In the genomic region with DNA sequence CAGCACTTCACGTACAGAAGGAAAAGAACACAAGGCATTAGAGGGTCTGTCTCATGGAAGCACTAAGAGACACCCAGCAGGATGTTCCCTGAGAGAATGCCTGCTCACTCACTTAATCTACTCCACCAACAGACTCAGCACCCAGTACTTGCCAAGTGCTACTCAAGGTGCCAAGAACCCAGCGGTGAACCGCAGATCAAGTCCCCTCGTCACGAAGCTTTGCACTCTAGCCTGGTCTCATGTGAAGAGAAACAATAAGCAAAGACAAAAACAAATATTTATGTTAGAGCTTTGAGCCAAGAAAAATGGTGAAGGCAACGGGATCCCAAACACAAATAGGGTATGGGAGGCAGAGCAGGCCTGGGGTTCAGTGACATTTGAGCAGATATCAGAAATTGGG, we compare ENCODE assay signal across 26 mouse cellular contexts. TPM values are rescaled to one million over a fixed set of nuclear protein-coding genes. Genes with fewer than 3 reads are reported as not detected.
DNase-seq lines count a peak whose midpoint lies in the region; ATAC-seq and TF ChIP-seq lines count a peak whose summit lies in the region.
"Had no signal": no experiment of that assay in that cellular context is flagged by ENCODE, and none has a peak within 500 bp of the region (broad histone marks: within the 10 kb centered on the region; RNA-seq: fewer than 3 reads in every experiment).

No protein-coding gene starts in this region.

- intact Hi-C loops in gastrocnemius, adult 2 months (cut with DNase I) = no loop called here

- 0 out of 2 replicates have a peak overlapping the region, but pooled peaks have one; percentile 17 for H3K9ac ChIP-seq in liver, postnatal 0 days (replicated peaks)
- H3K9ac ChIP-seq: heart, embryonic 12.5 days; limb, embryonic 15.5 days; stomach, embryonic 15.5 days had no signal

- no peak for TF ChIP-seq POLR2A in brain, embryonic 14.5 days (IDR thresholded peaks at IDR 0.05; ENCODE audit: borderline replicate concordance, extremely low read depth, insufficient read depth, insufficient read length, poor library complexity, severe bottlenecking)

- no peaks in the 10 kb centered on the region for H3K9me3 ChIP-seq in liver, postnatal 0 days (ENCODE audit: low read length)
- H3K9me3 ChIP-seq: embryonic facial prominence, embryonic 10.5 days; heart, embryonic 12.5 days; hindbrain, embryonic 10.5 days; intestine, embryonic 15.5 days; limb, embryonic 15.5 days; stomach, embryonic 15.5 days had no signal

- ATAC-seq in liver, postnatal 0 days = no peak
- ATAC-seq: forebrain, embryonic 16.5 days; hindbrain, embryonic 16.5 days; intestine, embryonic 15.5 days; Patski had no signal

- H3K4me2 ChIP-seq in liver, postnatal 0 days (ENCODE audit: low read depth, low read length) = no peak overlapping the region
- H3K4me2 ChIP-seq: heart, embryonic 12.5 days; intestine, embryonic 15.5 days; limb, embryonic 15.5 days; midbrain, embryonic 11.5 days; stomach, embryonic 15.5 days had no signal

- peaks cover 41% of the 10 kb centered on the region for H3K4me1 ChIP-seq in liver, postnatal 0 days (ENCODE audit: insufficient read depth)

- no peak overlapping the region for H3K4me3 ChIP-seq in gastrocnemius, adult 2 months
- no peak overlapping the region for H3K4me3 ChIP-seq in liver, postnatal 0 days (ENCODE audit: low read depth, low read length)
- H3K4me3 ChIP-seq: embryonic facial prominence, embryonic 10.5 days; heart, embryonic 12.5 days; hindbrain, embryonic 10.5 days; intestine, embryonic 15.5 days; limb, embryonic 15.5 days; stomach, embryonic 15.5 days had no signal

- 78% methylated on average over 6 of the region's 6 CpGs for WGBS in liver, postnatal 0 days (ENCODE audit: insufficient replicate concordance)

- TF ChIP-seq EP300 in liver, postnatal 0 days (IDR thresholded peaks at IDR 0.05; ENCODE audit: low read depth) = no peak

- no peaks in the 10 kb centered on the region for H3K27me3 ChIP-seq in liver, postnatal 0 days (ENCODE audit: insufficient read depth, low read length)
- H3K27me3 ChIP-seq: heart, embryonic 12.5 days; intestine, embryonic 15.5 days; limb, embryonic 15.5 days; Patski; stomach, embryonic 15.5 days had no signal

- peak; percentile 48 for DNase-seq in gastrocnemius, adult 2 months
- no peak for DNase-seq in gastrocnemius, postnatal 25 days
- peak; percentile 38 to 39 for DNase-seq in lung, adult 18-20 months
- no peak for DNase-seq in lung, postnatal 10 days
- DNase-seq in brain, embryonic 14.5 days (ENCODE audit: low read depth) = peak; percentile 5
- DNase-seq in liver, postnatal 0 days = no peak
- no peak for DNase-seq in adrenal gland, adult (ENCODE audit: inconsistent age in 2 of 2, low spot score in 1 of 2)
- DNase-seq in ovary, postnatal 36 days (ENCODE audit: low spot score) = no peak
- DNase-seq: adrenal gland, postnatal 10 days; gastrocnemius, postnatal 14 days; heart, postnatal 10 days; kidney, adult 8-10 months; kidney, postnatal 36 days; layer of hippocampus, adult 9-11 months; thymus, adult 18-20 months; thymus, postnatal 4 days had no signal

- no peak for TF ChIP-seq CTCF in gastrocnemius, adult 2 months (IDR thresholded peaks at IDR 0.05)
- TF ChIP-seq CTCF in brain, embryonic 14.5 days (IDR thresholded peaks at IDR 0.05; ENCODE audit: borderline replicate concordance, extremely low read depth, insufficient read depth, insufficient read length) = no peak
- TF ChIP-seq CTCF in liver, postnatal 0 days (IDR thresholded peaks at IDR 0.05; ENCODE audit: low read depth) = no peak

- peaks cover 5% of the 10 kb centered on the region; the same call in 1 of the 2 replicates for H3K36me3 ChIP-seq in liver, postnatal 0 days (replicated peaks; ENCODE audit: insufficient read depth, low read length)
- H3K36me3 ChIP-seq: stomach, embryonic 15.5 days had no signal

- H3K27ac ChIP-seq in gastrocnemius, adult 2 months = peak overlapping the region; percentile 31
- 0 out of 2 replicates have a peak overlapping the region, but pooled peaks have one; percentile 36 for H3K27ac ChIP-seq in liver, postnatal 0 days (ENCODE audit: low read depth)
- H3K27ac ChIP-seq: embryonic facial prominence, embryonic 10.5 days; hindbrain, embryonic 10.5 days; intestine, embryonic 15.5 days; limb, embryonic 15.5 days; stomach, embryonic 15.5 days had no signal

RNA-seq across cellular contexts. Expression of gene Trappc10, which starts 5.5 kb away (rescaled TPM):
- 10 to 100 TPM; 37.9 to 40.1 TPM for total RNA-seq in gastrocnemius, adult 2 months (2021)
- total RNA-seq in gastrocnemius, postnatal 25 days (2021) = 10 to 100 TPM; 31.0 to 32.9 TPM
- 61.0 and 65.5 TPM in 2 replicates for polyA plus RNA-seq in brain, embryonic 14.5 days (2012; rRNA removed)
- 13.9 and 14.7 TPM in 2 replicates for polyA plus RNA-seq in liver, postnatal 0 days (2015; fragmentation: Nextera tagmentation; extraction: Ambion mirVana)

RNA-seq across cellular contexts. Expression of gene Pwp2, which starts 54.0 kb away (rescaled TPM):
- total RNA-seq in gastrocnemius, adult 2 months (2021) = 10 to 100 TPM; 10.7 to 11.0 TPM
- total RNA-seq in gastrocnemius, postnatal 25 days (2021) = 1 to 10 TPM; 7.6 to 8.3 TPM
- polyA plus RNA-seq in brain, embryonic 14.5 days (2012; rRNA removed) = 18.7 and 19.6 TPM in 2 replicates
- 5.3 and 6.1 TPM in 2 replicates for polyA plus RNA-seq in liver, postnatal 0 days (2015; fragmentation: Nextera tagmentation; extraction: Ambion mirVana)

Comparison
In these comparisons a context has a peak if more than half of its experiments do, and no peak if none do; other contexts are left out.
1. DNase-seq: peak in gastrocnemius, adult 2 months (single experiment), lung, adult 18-20 months (2 of 2) and brain, embryonic 14.5 days (single experiment); none in gastrocnemius, postnatal 25 days (single experiment), lung, postnatal 10 days (single experiment), liver, postnatal 0 days (single experiment), adrenal gland, adult (0 of 2) and ovary, postnatal 36 days (single experiment).